Mouse (Mus musculus) intestine, embryonic 16.5 days (tissue): ENCODE measurements around the gene Kazald1. TPM values are rescaled to one million over a fixed set of nuclear protein-coding genes. Genes with fewer than 3 reads are reported as not detected.

Source experiments
- ATAC-seq: fragments of 200-750 bp; cut with Nextera tagmentation; 2 replicates; pipeline ENCODE4 v1.8.0; 2017; ENCODE audit warnings: moderate TSS enrichment, moderate library complexity
- H3K27ac ChIP-seq: fragments of 300-500 bp; sonication (generic); 2 replicates; pipeline ENCODE4 v1.5.1; 2014; ENCODE audit warnings: mild to moderate bottlenecking, low read length
- H3K27me3 ChIP-seq: fragments of 300-500 bp; sonication (generic); replicated peaks from 2 replicates; pipeline ENCODE4 v1.6.1; 2014; ENCODE audit warnings: low read length, control low read depth, mixed read lengths; ENCODE audit not compliant: control insufficient read depth, insufficient read depth
- H3K36me3 ChIP-seq: fragments of 300-500 bp; sonication (generic); 2 replicates; pipeline ENCODE4 v1.6.1; 2014; ENCODE audit warnings: low read length, control low read depth; ENCODE audit not compliant: control insufficient read depth, insufficient read depth
- H3K4me1 ChIP-seq: fragments of 300-500 bp; sonication (generic); 2 replicates; pipeline ENCODE4 v1.6.1; 2014; ENCODE audit warnings: low read length, control low read depth, mixed read lengths; ENCODE audit not compliant: control insufficient read depth, insufficient read depth
- H3K4me2 ChIP-seq: fragments of 300-500 bp; sonication (generic); 2 replicates; pipeline ENCODE4 v1.6.1; 2014; ENCODE audit warnings: low read depth, low read length, control low read depth
- H3K4me3 ChIP-seq: fragments of 300-500 bp; sonication (generic); 2 replicates; pipeline ENCODE4 v1.5.1; 2014; ENCODE audit warnings: mild to moderate bottlenecking, low read length
- H3K9ac ChIP-seq: fragments of 300-500 bp; sonication (generic); 2 replicates; pipeline ENCODE4 v1.6.1; 2014; ENCODE audit warnings: low read depth, low read length
- H3K9me3 ChIP-seq: fragments of 300-500 bp; sonication (generic); 2 replicates; pipeline ENCODE4 v1.6.1; 2016; ENCODE audit warnings: low read length, control low read depth; ENCODE audit not compliant: control insufficient read depth
- WGBS: fragments of 180-500 bp; shearing (Covaris S2); extraction: QIAGEN DNeasy Blood & Tissue Kit; methylation state at CpG from one replicate; pipeline ENCODE4 v1.1.7; 2014; 5-methylcytosine and 5-hydroxymethylcytosine counted together
- polyA plus RNA-seq: library from polyadenylated mRNA; unstranded; fragments of >200 nt; fragmentation: Nextera tagmentation; extraction: Ambion mirVana; gene quantifications from 2 replicates; pipeline ENCODE4 v1.2.1, GENCODE M21; 2015

Kazald1 gene
- polyA plus RNA-seq, 1 experiment from 2014 or later: 2.0 TPM

DNA sequence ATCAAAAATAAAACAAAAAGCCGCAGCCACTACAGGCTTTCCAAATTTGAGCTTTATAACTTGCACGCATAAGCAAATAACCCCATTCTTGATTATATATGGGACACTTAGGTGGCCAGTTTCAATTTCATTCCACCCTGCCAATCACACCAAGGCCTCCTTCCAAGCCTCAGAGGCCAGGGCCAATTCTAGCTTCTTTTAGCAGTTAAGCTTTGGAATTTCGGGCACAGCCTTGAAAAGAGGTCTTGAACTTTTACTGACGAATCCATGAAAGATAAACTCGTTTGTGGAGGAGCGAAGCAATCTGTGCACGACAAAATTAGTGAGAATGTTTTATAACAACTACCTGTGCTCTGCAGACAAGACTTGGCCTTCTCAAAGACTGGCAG is 17.3 kb upstream of the Kazald1 start:
- WGBS: 35% methylated on average over 7 of the region's 7 CpGs
- H3K9ac ChIP-seq: peak overlapping the region; percentile 71
- no peaks in the 10 kb centered on the region for H3K36me3 ChIP-seq
- H3K9me3 ChIP-seq: no peaks in the 10 kb centered on the region
- ATAC-seq: 0 out of 2 replicates have a peak, but pooled peaks have one; percentile 1
- peak overlapping the region; percentile 90 for H3K27ac ChIP-seq
- peak overlapping the region; percentile 49 for H3K4me3 ChIP-seq
- H3K27me3 ChIP-seq: no peaks in the 10 kb centered on the region
- peak overlapping the region; percentile 76 for H3K4me2 ChIP-seq
- H3K4me1 ChIP-seq: peaks cover 20% of the 10 kb centered on the region

DNA sequence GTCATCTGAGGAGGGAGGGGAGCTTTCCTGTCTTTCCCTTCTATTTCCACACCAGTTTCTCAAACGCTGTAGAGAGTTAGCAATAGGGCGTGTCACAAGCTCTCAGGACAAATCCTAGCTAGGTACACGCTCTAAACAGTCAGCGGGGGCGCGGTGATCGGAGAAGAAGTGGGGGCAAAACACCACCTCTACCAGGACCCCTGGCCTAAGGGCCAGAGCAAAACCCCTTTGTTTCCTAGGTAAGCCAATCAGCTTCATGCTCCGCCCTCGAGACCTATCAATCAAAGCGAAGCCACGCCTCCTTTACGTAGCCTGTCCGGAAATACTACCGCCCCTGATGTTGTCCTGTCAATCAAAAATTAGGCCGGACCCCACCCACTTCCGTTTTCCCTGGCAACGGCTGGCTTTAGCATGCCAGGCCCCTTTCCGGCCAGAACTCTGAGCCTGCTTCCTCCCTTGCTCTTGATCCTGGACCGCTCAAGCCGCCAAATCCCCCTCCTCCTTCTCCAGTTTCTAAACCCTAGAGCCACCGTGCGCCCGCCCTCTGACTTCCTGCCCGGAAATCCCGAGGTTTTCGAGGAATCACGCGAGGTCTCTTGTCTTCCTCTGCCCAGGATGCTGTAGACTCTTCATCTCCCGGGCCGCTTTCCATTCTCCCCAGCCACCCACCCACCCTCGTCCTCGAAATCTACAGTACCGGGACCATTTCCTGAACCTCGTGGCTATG is 16.8 kb upstream of the Kazald1 start:
- H3K4me2 ChIP-seq: peak overlapping the region; percentile 76
- ATAC-seq: peak; percentile 92
- H3K4me1 ChIP-seq: peaks cover 20% of the 10 kb centered on the region
- no peaks in the 10 kb centered on the region for H3K9me3 ChIP-seq
- H3K36me3 ChIP-seq: no peaks in the 10 kb centered on the region
- H3K27me3 ChIP-seq: no peaks in the 10 kb centered on the region
- under 1% methylated on average over 34 of the region's 34 CpGs for WGBS
- peak overlapping the region; percentile 71 for H3K9ac ChIP-seq
- H3K27ac ChIP-seq: peak overlapping the region; percentile 90
- H3K4me3 ChIP-seq: peak overlapping the region; percentile 49

DNA sequence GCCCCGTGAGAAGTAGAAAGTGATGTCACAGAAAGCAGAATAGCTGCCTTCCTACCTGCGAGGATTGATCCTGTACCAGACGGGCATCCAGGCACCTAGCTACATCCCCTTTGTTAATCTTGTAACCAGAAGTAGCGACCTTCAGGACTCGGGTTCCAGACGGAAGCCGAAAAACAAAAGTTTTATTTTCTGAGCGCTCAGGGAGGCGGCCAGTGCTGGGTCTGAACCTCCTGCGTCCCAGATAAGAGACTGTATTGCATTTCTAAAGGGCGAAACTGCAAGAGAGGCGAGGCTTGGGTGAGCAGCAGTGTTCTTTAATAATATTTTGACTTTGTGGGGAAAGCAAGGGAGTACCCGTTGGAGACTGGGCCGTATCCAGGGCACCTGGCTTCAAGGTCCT is 16.2 kb upstream of the Kazald1 start:
- Histone ChIP-seq H3K4me2 (peak overlapping the region; percentile 76), H3K9me3 (no peaks in the 10 kb centered on the region), H3K4me3 (peak overlapping the region; percentile 49), H3K9ac (peak overlapping the region; percentile 70), H3K27ac (peak overlapping the region; percentile 90), H3K27me3 (no peaks in the 10 kb centered on the region), H3K4me1 (peaks cover 20% of the 10 kb centered on the region), H3K36me3 (no peaks in the 10 kb centered on the region)
- under 1% methylated on average over 14 of the region's 14 CpGs for WGBS
- ATAC-seq: peak; percentile 19; the same call in 1 of the 2 replicates

DNA sequence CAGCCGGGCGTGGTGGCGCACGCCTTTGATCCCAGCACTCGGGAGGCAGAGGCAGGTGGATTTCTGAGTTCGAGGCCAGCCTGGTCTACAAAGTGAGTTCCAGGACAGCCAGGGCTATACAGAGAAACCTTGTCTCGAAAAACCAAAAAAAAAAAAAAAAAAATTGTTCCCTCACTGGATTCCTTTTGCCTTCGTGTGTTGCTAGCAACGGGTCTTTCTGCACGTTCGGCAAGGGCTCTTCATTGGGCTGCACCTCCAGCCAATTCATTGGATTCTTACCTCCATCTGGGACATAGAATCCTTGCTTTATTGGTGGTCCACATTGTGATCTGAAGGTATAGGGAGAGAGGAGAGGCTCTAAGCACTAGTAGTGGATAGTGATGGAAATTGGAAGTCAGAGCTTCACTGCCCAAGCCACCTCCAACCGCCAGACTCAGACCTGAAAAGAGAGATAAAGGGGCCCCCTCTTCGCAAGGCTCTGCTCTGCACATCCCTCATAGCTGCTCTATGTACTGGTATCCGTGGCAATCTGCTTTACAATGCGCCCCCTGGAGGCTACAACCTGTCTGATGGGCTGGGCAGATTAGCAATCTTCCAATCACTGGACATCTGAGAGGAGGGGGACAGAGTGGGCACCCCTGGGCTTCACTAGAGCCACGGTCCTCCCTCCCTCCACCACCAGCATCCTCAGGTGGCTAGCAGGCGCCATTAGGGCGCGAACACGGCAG is 11.3 kb upstream of the Kazald1 start:
- H3K4me2 ChIP-seq: no peak overlapping the region
- peaks cover 5% of the 10 kb centered on the region; the same call in 1 of the 2 replicates for H3K4me1 ChIP-seq
- H3K9ac ChIP-seq: no peak overlapping the region
- peaks cover 22% of the 10 kb centered on the region for H3K27me3 ChIP-seq
- H3K9me3 ChIP-seq: no peaks in the 10 kb centered on the region
- H3K36me3 ChIP-seq: no peaks in the 10 kb centered on the region
- H3K27ac ChIP-seq: no peak overlapping the region
- WGBS: 44% methylated on average over 20 of the region's 20 CpGs
- no peak overlapping the region for H3K4me3 ChIP-seq
- ATAC-seq: 0 out of 2 replicates have a peak, but pooled peaks have one; percentile 27

DNA sequence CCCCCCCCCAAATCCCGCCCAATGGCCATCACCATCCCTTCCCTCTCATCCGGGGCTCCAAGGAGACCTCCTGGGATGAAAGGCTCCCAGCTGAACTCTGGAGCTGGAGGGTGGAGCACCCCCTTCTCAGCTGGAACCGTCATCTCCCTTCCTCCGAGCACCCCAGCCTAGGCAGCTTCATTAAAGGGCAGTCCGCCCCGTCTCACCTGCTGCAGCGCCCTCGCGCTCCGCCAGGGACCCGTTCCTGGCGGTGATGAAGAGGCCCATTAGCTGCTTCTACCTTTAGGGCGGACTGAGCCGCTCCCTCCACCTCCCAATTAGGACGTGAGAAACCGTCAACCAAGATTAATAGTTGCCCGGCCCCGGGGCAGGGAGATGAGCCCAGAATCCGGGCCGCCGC is 9.8 kb upstream of the Kazald1 start:
- Histone ChIP-seq H3K9me3 (no peaks in the 10 kb centered on the region), H3K27me3 (peaks cover 22% of the 10 kb centered on the region), H3K4me2 (no peak overlapping the region), H3K4me3 (no peak overlapping the region), H3K4me1 (no peaks in the 10 kb centered on the region), H3K36me3 (no peaks in the 10 kb centered on the region), H3K9ac (no peak overlapping the region), H3K27ac (no peak overlapping the region)
- ATAC-seq: no peak
- 6% methylated on average over 21 of the region's 21 CpGs for WGBS

DNA sequence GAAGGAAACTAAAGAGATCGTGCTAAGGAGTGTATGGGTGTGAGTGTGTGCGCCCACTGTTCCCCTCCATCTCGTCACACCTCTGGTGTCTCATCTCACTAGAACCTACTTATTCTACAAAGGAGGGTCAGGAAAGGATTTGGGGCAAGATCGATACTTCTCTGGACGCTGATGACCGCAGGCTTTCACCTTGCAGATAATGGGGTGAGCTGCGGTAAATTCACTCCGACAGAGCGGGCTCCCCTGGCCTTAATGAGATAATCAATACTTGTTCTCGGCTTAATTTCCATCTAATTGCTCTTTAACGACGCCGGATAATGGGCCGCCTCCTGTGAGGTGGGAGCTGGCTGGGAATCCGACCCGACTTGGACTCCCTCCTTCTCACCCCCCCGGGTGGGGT is 7.9 kb upstream of the Kazald1 start:
- no peak overlapping the region for H3K27ac ChIP-seq
- H3K36me3 ChIP-seq: no peaks in the 10 kb centered on the region
- H3K4me1 ChIP-seq: no peaks in the 10 kb centered on the region
- ATAC-seq: no peak
- no peak overlapping the region for H3K9ac ChIP-seq
- 23% methylated on average over 17 of the region's 17 CpGs for WGBS
- H3K4me3 ChIP-seq: no peak overlapping the region
- peaks cover 22% of the 10 kb centered on the region for H3K27me3 ChIP-seq
- no peak overlapping the region for H3K4me2 ChIP-seq
- no peaks in the 10 kb centered on the region for H3K9me3 ChIP-seq

DNA sequence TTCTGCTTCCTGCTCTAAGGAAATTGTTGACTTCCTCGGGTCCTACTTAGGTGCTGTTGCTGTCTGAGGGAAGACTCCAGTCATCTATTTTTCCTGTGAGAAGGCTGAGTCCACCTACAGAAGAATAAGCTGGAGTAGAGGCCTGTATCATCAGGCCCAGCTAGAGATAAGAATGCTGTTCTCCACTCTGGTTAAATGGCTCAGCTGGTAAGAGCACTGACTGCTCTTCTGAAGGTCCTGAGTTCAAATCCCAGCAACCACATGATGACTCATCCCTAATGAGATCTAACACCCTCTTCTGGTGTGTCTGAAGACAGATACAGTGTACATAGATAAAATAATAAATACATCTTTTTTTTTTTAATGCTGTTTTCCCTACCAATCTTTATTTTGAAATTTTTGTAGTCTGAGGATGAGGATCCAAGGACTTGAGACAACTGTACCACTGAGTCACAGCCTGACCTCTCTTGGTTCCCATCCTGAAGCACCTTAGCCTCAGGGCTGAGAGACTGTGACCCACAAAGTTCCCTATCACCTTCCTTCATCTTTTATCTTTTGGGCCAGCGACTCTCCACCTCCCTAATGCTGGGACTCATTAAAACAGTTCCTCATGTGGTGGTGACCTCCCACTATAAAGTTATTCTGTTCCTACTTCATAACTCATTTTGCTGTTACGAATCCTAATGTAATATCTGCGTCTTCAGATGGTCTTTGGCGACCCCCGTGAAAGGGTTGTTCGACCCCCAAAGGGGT is 7.1 kb upstream of the Kazald1 start:
- ATAC-seq: no peak
- Histone ChIP-seq H3K9ac (no peak overlapping the region), H3K4me2 (no peak overlapping the region), H3K27ac (no peak overlapping the region), H3K4me1 (no peaks in the 10 kb centered on the region), H3K4me3 (no peak overlapping the region), H3K36me3 (no peaks in the 10 kb centered on the region), H3K27me3 (peaks cover 22% of the 10 kb centered on the region), H3K9me3 (no peaks in the 10 kb centered on the region)
- 79% methylated on average over 7 of the region's 7 CpGs for WGBS

DNA sequence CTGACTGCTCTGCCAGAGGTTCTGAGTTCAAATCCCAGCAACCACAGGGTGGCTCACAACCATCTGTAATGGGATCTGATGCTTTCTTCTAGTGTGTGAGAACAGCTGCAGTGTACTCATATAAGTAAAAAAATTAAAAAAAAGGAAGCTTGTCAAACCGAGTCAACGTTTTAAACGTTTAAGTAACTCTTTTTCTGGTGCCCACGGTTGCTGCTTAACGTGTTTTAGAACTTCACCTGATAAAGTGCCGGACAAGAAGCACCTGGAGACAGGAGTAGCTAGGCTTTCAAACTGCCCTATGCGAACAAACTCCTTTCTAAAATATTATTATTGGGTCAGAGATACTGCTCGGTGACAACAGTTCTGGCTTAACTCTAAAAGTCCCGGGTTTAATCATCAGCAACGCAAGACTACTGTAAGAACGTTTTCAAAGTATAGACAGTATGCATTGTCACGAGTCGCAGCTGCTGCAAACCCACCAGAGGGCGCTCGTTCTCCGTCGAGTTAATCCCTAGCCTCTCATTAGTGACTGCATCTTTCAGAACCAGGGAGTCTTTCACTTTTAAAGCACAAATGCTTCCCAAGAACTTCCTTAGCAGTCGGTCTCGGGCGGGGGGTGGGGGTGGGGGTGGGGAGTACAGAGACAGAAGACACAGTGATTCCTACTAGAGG is 1.0 kb upstream of the Kazald1 start:
- no peaks in the 10 kb centered on the region for H3K9me3 ChIP-seq
- peaks cover 24% of the 10 kb centered on the region for H3K4me1 ChIP-seq
- peak overlapping the region; percentile 76 for H3K4me3 ChIP-seq
- H3K9ac ChIP-seq: peak overlapping the region; percentile 92
- peak overlapping the region; percentile 96 for H3K27ac ChIP-seq
- peak; percentile 48 for ATAC-seq
- 6% methylated on average over 20 of the region's 20 CpGs for WGBS
- H3K4me2 ChIP-seq: peak overlapping the region; percentile 97
- no peaks in the 10 kb centered on the region for H3K36me3 ChIP-seq
- peaks cover 33% of the 10 kb centered on the region for H3K27me3 ChIP-seq
